Mouse (Mus musculus): Measurements from ENCODE around the gene Mfn1. TPM values are rescaled to one million over a fixed set of nuclear protein-coding genes. Genes with fewer than 3 reads are reported as not detected.
A peak's percentile ranks its signal among the peaks of the same experiment; 100 is the strongest.

The Mfn1 gene
- polyA plus RNA-seq, 1 experiment from 2014 or later = 65.5 TPM

DNA sequence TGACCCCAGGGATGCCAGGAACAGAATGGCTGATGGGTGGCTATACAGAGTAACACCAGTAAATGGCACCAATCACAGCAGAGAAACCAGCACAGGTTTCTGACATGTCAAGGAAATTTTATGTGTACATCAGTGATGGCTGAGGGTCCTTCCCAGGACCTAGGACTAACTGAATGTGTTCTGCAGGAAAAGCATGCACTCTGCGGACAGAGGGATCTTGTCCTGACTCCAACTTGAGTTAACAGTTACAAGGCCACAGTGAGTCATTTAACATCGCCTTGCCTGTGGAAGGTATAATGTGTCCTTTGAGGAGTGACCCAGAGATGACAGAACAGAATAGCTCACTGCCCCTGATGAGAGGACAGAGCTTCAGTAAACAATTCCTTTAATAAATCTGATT is 85.5 kb downstream of the Mfn1 start:
- 71% methylated on average over 2 of the region's 2 CpGs for WGBS
- Histone ChIP-seq H3K4me3 (ENCODE audit: control insufficient read depth in 1 of 2, insufficient read depth in 1 of 2, low read depth in 1 of 2, low read length in 2 of 2) (peak overlapping the region in 1 of 2 experiments; percentile 78; a peak in 1 of 4 replicates), H3K4me1 (ENCODE audit: control insufficient read depth in 2 of 2, insufficient read depth in 2 of 2, low read length in 2 of 2) (peaks cover 0 to 11% of the 10 kb centered on the region in 2 experiments; a peak in 2 of 4 replicates), H3K9me3 (ENCODE audit: control insufficient read depth, low read length) (0 out of 2 replicates have a peak, but pooled peaks cover 4% of the 10 kb centered on the region), H3K4me2 (ENCODE audit: low read length) (peak overlapping the region; percentile 71; the same call in 1 of the 2 replicates), H3K9ac (ENCODE audit: low read length) (no peak overlapping the region), H3K27me3 (ENCODE audit: control insufficient read depth, insufficient read depth, low read length) (no peaks in the 10 kb centered on the region), H3K27ac (replicated peaks in 1 of 2; ENCODE audit: control insufficient read depth in 1 of 2, insufficient read depth in 1 of 2, low read depth in 2 of 2, low read length in 2 of 2) (no peak overlapping the region), H3K36me3 (ENCODE audit: control insufficient read depth, insufficient read depth, low read length) (no peaks in the 10 kb centered on the region)
- ATAC-seq (ENCODE audit: insufficient number of reproducible peaks, insufficient read depth, low FRiP score, low read depth) = no peak

DNA sequence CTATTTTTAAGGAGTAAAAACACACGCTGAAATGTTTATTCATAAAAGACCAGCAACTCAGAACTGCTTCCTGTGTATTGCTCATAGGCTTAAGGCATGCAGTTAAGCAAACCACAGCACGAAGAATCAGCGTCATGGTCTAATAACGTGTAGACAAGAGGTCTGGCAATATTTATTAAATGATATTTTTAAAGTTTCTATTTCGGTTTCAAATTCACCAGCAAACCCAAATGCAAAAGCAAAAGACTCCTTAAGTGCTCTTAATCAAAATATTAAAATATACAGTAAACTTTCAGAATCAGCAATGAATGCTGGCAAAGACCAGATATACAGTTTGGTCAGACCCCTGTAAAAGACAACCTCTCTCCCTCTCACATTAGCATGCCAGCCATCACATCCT is 86.1 kb downstream of the Mfn1 start:
- Histone ChIP-seq H3K4me3 (ENCODE audit: control insufficient read depth in 1 of 2, insufficient read depth in 1 of 2, low read depth in 1 of 2, low read length in 2 of 2) (peak overlapping the region; percentile 78 to 94; a peak in 3 of 4 replicates), H3K9ac (ENCODE audit: low read length) (peak overlapping the region; percentile 79), H3K4me1 (ENCODE audit: control insufficient read depth in 2 of 2, insufficient read depth in 2 of 2, low read length in 2 of 2) (peaks cover 0 to 11% of the 10 kb centered on the region in 2 experiments; a peak in 2 of 4 replicates), H3K27me3 (ENCODE audit: control insufficient read depth, insufficient read depth, low read length) (no peaks in the 10 kb centered on the region), H3K36me3 (ENCODE audit: control insufficient read depth, insufficient read depth, low read length) (no peaks in the 10 kb centered on the region), H3K9me3 (ENCODE audit: control insufficient read depth, low read length) (0 out of 2 replicates have a peak, but pooled peaks cover 4% of the 10 kb centered on the region), H3K4me2 (ENCODE audit: low read length) (peak overlapping the region; percentile 71), H3K27ac (replicated peaks in 1 of 2; ENCODE audit: control insufficient read depth in 1 of 2, insufficient read depth in 1 of 2, low read depth in 2 of 2, low read length in 2 of 2) (0 out of 4 replicates have a peak overlapping the region, but pooled peaks of 1 of the 2 experiments have one; percentile 0)
- 54% methylated on average over 5 of the region's 5 CpGs for WGBS
- ATAC-seq (ENCODE audit: insufficient number of reproducible peaks, insufficient read depth, low FRiP score, low read depth) = no peak

DNA sequence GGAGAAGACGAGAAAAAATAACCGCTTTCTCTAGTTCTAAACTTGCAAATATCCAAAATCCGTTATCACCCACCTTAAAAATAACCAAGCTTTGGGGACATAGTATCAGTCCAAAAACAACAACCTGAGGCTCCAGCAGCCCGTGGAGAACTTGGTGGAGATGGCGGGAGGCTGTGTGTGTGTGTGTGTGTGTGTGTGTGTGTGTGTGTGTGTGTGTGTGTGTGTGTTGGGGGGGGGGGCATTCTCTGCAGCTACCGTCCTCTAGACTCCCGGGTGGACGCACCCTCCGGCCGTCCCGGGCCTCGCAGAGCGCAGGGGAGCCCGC is 86.7 kb downstream of the Mfn1 start:
- peak overlapping the region; percentile 79 for H3K9ac ChIP-seq (ENCODE audit: low read length)
- ATAC-seq (ENCODE audit: insufficient number of reproducible peaks, insufficient read depth, low FRiP score, low read depth) = no peak
- peak overlapping the region; percentile 71 for H3K4me2 ChIP-seq (ENCODE audit: low read length)
- WGBS = 6% methylated on average over 14 of the region's 14 CpGs
- peak overlapping the region in 1 of 2 experiments; percentile 72; a peak in 2 of 4 replicates for H3K27ac ChIP-seq (replicated peaks in 1 of 2; ENCODE audit: control insufficient read depth in 1 of 2, insufficient read depth in 1 of 2, low read depth in 2 of 2, low read length in 2 of 2)
- H3K4me3 ChIP-seq (ENCODE audit: control insufficient read depth in 1 of 2, insufficient read depth in 1 of 2, low read depth in 1 of 2, low read length in 2 of 2) = peak overlapping the region; percentile 78 to 94
- H3K27me3 ChIP-seq (ENCODE audit: control insufficient read depth, insufficient read depth, low read length) = no peaks in the 10 kb centered on the region
- H3K36me3 ChIP-seq (ENCODE audit: control insufficient read depth, insufficient read depth, low read length) = no peaks in the 10 kb centered on the region
- H3K4me1 ChIP-seq (ENCODE audit: control insufficient read depth in 2 of 2, insufficient read depth in 2 of 2, low read length in 2 of 2) = peaks cover 0 to 11% of the 10 kb centered on the region in 2 experiments; a peak in 2 of 4 replicates
- H3K9me3 ChIP-seq (ENCODE audit: control insufficient read depth, low read length) = 0 out of 2 replicates have a peak, but pooled peaks cover 4% of the 10 kb centered on the region

DNA sequence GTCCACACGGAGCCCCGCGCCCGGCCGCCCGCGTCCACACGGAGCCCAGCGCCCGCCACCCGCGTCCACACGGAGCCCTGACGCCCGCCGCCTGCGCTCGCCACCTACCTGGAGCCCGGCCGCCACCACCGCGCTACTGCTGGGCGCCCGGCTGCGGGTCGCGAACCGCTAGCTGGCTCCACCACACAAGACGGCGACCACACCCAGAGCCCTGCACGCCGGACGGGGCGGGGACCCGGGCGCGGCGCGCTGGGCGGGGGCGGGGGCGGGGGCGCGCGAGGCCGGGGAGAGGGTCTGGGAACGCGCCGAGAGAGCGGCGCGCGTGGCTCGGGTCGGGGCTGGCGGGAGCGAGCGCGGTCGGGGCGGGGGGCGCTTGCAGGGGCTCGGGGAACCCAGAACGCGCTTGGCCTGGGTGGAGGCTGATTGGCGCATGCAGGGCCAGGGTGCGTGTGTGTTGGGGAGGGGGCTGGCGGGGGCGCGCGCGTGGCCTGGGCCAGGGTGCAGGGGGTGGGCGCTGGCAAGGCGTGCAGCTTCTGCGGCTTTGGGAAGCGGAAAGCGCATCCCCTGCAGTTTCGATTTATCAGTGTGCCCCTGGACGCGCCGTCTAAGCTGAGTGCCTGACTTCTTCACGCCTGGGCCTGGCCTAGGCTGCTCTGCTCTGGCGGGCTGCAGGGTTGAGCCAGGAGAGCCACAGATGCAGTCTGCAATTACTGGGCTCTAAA is 87.2 kb downstream of the Mfn1 start, which contains the start of gene Gnb4:
TSS of gene Gnb4 (minus strand) at position 255 of the 722 bp plus-strand sequence.
- Histone ChIP-seq H3K9me3 (ENCODE audit: control insufficient read depth, low read length) (0 out of 2 replicates have a peak, but pooled peaks cover 4% of the 10 kb centered on the region), H3K27ac (replicated peaks in 1 of 2; ENCODE audit: control insufficient read depth in 1 of 2, insufficient read depth in 1 of 2, low read depth in 2 of 2, low read length in 2 of 2) (peak within 1 kb of the TSS; percentile 72 to 79), H3K9ac (ENCODE audit: low read length) (peak within 1 kb of the TSS; percentile 79), H3K27me3 (ENCODE audit: control insufficient read depth, insufficient read depth, low read length) (no peaks in the 10 kb centered on the region), H3K4me1 (ENCODE audit: control insufficient read depth in 2 of 2, insufficient read depth in 2 of 2, low read length in 2 of 2) (peaks cover 0 to 11% of the 10 kb centered on the region in 2 experiments; a peak in 2 of 4 replicates), H3K4me3 (ENCODE audit: control insufficient read depth in 1 of 2, insufficient read depth in 1 of 2, low read depth in 1 of 2, low read length in 2 of 2) (peak within 1 kb of the TSS; percentile 78 to 94), H3K4me2 (ENCODE audit: low read length) (peak within 1 kb of the TSS; percentile 71), H3K36me3 (ENCODE audit: control insufficient read depth, insufficient read depth, low read length) (no peaks in the 10 kb centered on the region)
- WGBS = 1% methylated on average over 65 of the region's 83 CpGs
- peak; percentile 86 for ATAC-seq (ENCODE audit: insufficient number of reproducible peaks, insufficient read depth, low FRiP score, low read depth)

DNA sequence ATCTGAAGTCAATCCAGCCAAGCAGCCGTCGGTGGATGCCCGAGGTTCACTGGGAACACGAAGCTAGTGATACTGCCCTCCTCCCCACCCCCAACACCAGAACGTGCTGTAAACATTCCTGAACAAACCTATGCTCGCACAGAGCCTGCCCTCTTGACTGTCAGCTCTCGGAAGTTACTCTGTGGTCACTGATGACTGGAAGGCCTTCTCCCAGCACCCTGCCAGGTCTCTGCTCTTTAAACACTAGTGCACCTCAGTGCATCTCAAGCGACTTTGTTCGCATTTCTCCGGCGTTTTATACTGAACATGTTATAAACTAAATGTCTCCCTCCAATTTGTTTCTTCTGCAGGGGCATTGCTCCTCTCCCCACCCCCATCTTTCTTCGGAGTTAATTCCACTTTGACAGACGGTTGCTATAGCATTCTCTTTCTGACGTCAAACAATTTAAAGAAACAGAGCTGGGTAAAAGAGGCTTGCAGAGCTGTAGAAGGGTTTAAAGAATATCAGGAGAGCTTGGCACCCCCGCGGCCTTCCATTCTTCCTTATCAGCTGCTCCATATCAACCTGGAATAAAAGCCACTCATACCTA is 87.9 kb downstream of the Mfn1 start:
- peak overlapping the region; percentile 79 for H3K9ac ChIP-seq (ENCODE audit: low read length)
- H3K27me3 ChIP-seq (ENCODE audit: control insufficient read depth, insufficient read depth, low read length) = no peaks in the 10 kb centered on the region
- H3K4me3 ChIP-seq (ENCODE audit: control insufficient read depth in 1 of 2, insufficient read depth in 1 of 2, low read depth in 1 of 2, low read length in 2 of 2) = peak overlapping the region; percentile 78 to 94
- peak overlapping the region; percentile 71 for H3K4me2 ChIP-seq (ENCODE audit: low read length)
- WGBS = 13% methylated on average over 16 of the region's 16 CpGs
- 0 out of 2 replicates have a peak, but pooled peaks have one; percentile 9 for ATAC-seq (ENCODE audit: insufficient number of reproducible peaks, insufficient read depth, low FRiP score, low read depth)
- H3K9me3 ChIP-seq (ENCODE audit: control insufficient read depth, low read length) = 0 out of 2 replicates have a peak, but pooled peaks cover 4% of the 10 kb centered on the region
- peaks cover 0 to 11% of the 10 kb centered on the region in 2 experiments; a peak in 2 of 4 replicates for H3K4me1 ChIP-seq (ENCODE audit: control insufficient read depth in 2 of 2, insufficient read depth in 2 of 2, low read length in 2 of 2)
- no peaks in the 10 kb centered on the region for H3K36me3 ChIP-seq (ENCODE audit: control insufficient read depth, insufficient read depth, low read length)
- H3K27ac ChIP-seq (replicated peaks in 1 of 2; ENCODE audit: control insufficient read depth in 1 of 2, insufficient read depth in 1 of 2, low read depth in 2 of 2, low read length in 2 of 2) = peak overlapping the region; percentile 72 to 79

DNA sequence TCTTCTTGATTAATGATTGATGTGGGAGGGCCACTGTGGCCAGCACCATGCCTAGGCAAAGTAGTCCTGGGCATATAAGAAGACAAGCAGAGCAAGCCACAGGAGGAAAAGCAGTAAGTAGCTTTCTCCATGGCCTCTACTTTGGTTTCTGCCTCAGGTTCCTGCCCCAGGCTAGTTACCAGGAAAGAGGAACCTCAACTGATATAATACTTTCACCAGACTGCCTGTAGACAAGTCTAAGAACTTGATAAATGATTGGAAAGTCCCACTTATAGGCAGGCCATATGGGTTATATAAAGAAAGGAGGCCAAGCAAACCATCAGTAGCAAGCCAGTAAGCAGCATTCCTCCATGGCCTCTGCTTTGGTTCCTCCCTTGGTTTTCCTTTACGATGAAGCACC is 92.4 kb downstream of the Mfn1 start:
- no peak overlapping the region for H3K27ac ChIP-seq (replicated peaks in 1 of 2; ENCODE audit: control insufficient read depth in 1 of 2, insufficient read depth in 1 of 2, low read depth in 2 of 2, low read length in 2 of 2)
- peaks cover 0 to 6% of the 10 kb centered on the region in 2 experiments; a peak in 2 of 4 replicates for H3K4me1 ChIP-seq (ENCODE audit: control insufficient read depth in 2 of 2, insufficient read depth in 2 of 2, low read length in 2 of 2)
- no peaks in the 10 kb centered on the region for H3K9me3 ChIP-seq (ENCODE audit: control insufficient read depth, low read length)
- H3K27me3 ChIP-seq (ENCODE audit: control insufficient read depth, insufficient read depth, low read length) = no peaks in the 10 kb centered on the region
- no peak overlapping the region for H3K4me3 ChIP-seq (ENCODE audit: control insufficient read depth in 1 of 2, insufficient read depth in 1 of 2, low read depth in 1 of 2, low read length in 2 of 2)
- no peak overlapping the region for H3K9ac ChIP-seq (ENCODE audit: low read length)
- H3K4me2 ChIP-seq (ENCODE audit: low read length) = no peak overlapping the region
- 89% methylated on average over 1 of the region's 1 CpGs for WGBS
- ATAC-seq (ENCODE audit: insufficient number of reproducible peaks, insufficient read depth, low FRiP score, low read depth) = no peak
- no peaks in the 10 kb centered on the region for H3K36me3 ChIP-seq (ENCODE audit: control insufficient read depth, insufficient read depth, low read length)

DNA sequence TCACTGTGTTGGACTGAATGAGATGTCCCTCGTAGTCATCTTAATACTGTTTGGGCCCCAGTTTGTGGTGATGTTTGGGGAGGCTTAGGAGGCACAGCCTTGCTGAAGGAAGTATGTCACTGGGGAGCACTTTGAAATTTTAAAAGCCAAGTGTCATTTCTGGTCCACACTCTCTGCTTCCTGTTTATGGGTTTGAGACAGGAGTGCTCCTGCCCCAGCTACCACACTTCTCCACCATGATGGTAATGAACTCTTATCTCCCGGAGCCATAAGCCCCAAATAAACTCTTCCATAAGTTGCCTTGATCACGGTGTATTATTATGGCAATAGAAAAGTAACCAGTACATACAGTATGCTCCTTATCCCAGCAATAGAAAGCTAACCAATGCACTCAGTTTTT is 92.8 kb downstream of the Mfn1 start:
- Histone ChIP-seq H3K4me3 (ENCODE audit: control insufficient read depth in 1 of 2, insufficient read depth in 1 of 2, low read depth in 1 of 2, low read length in 2 of 2) (no peak overlapping the region), H3K27ac (replicated peaks in 1 of 2; ENCODE audit: control insufficient read depth in 1 of 2, insufficient read depth in 1 of 2, low read depth in 2 of 2, low read length in 2 of 2) (no peak overlapping the region), H3K4me2 (ENCODE audit: low read length) (no peak overlapping the region), H3K36me3 (ENCODE audit: control insufficient read depth, insufficient read depth, low read length) (no peaks in the 10 kb centered on the region), H3K4me1 (ENCODE audit: control insufficient read depth in 2 of 2, insufficient read depth in 2 of 2, low read length in 2 of 2) (peaks cover 0 to 4% of the 10 kb centered on the region in 2 experiments; a peak in 1 of 4 replicates), H3K27me3 (ENCODE audit: control insufficient read depth, insufficient read depth, low read length) (no peaks in the 10 kb centered on the region), H3K9me3 (ENCODE audit: control insufficient read depth, low read length) (no peaks in the 10 kb centered on the region), H3K9ac (ENCODE audit: low read length) (no peak overlapping the region)
- no peak for ATAC-seq (ENCODE audit: insufficient number of reproducible peaks, insufficient read depth, low FRiP score, low read depth)
- WGBS = 80% methylated on average over 3 of the region's 3 CpGs

Measured in heart, embryonic 14.5 days (tissue).